In the genomic region with DNA sequence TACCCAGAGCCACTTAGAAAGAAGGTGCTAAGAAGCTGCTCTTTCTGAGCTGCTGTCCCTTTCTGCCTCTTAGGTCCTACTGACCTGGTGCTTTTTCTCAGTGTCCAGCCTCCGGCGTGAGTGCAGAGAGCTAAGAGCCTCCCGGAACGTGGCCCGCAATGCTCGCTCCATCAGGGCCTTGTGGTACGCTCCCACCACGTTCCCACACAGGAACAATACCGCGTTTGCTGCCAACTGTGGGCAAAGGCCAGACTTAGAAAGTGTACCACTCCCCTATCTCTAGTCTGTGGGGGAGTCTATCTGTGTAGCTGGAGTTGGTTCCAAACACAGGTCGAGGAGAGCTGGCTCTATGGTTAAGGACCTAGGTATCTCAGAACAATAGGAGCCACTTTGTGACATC, we compare ENCODE assay signal across 7 mouse cellular contexts. TPM values are rescaled to one million over a fixed set of nuclear protein-coding genes. Genes with fewer than 3 reads are reported as not detected.
DNase-seq lines count a peak whose midpoint lies in the region.

No protein-coding gene starts in this region.

- DNase-seq in gastrocnemius, postnatal 25 days = peak; percentile 3
- DNase-seq in gastrocnemius, adult 18-20 months (ENCODE audit: low spot score) = no peak
- peak; percentile 2 to 10 for DNase-seq in layer of hippocampus, postnatal 10 days (ENCODE audit: low spot score in 2 of 2)
- DNase-seq in layer of hippocampus, postnatal 36 days = no peak
- DNase-seq in urinary bladder, postnatal 14 days (ENCODE audit: low spot score) = peak; percentile 2
- no peak for DNase-seq in urinary bladder, adult 18-20 months (ENCODE audit: low spot score in 2 of 2)
- DNase-seq in embryo, embryonic 10.5 days (ENCODE audit: low spot score) = no peak

RNA-seq across cellular contexts. Expression of a gene that starts 3.2 kb away (rescaled TPM):
- total RNA-seq in gastrocnemius, postnatal 25 days (2021) = 1 to 10 TPM; 6.4 to 6.5 TPM
- total RNA-seq in gastrocnemius, adult 18-20 months (2021) = 1 to 10 TPM; 3.8 to 9.1 TPM
- total RNA-seq in layer of hippocampus, postnatal 10 days (2021) = 1 to 10 TPM; 6.7 to 9.0 TPM
- total RNA-seq in layer of hippocampus, postnatal 36 days (2021) = 1 to 10 TPM; 2.5 to 3.2 TPM

RNA-seq across cellular contexts. Expression of a gene that starts 7.9 kb away (rescaled TPM):
- 1 to 10 TPM; 1.3 to 1.7 TPM for total RNA-seq in gastrocnemius, postnatal 25 days (2021)
- 1 to 10 TPM; 1.6 to 2.5 TPM for total RNA-seq in gastrocnemius, adult 18-20 months (2021)
- total RNA-seq in layer of hippocampus, postnatal 10 days (2021) = 1 to 10 TPM in 1 of 2 experiments, under 1 TPM in 1; 0.78 to 2.2 TPM
- 1 to 10 TPM; 1.1 to 1.9 TPM for total RNA-seq in layer of hippocampus, postnatal 36 days (2021)

RNA-seq across cellular contexts. Expression of a gene that starts 15.0 kb away (rescaled TPM):
- not detected for total RNA-seq in gastrocnemius, postnatal 25 days (2021)
- total RNA-seq in gastrocnemius, adult 18-20 months (2021) = under 1 TPM; 0.16 to 0.17 TPM
- total RNA-seq in layer of hippocampus, postnatal 10 days (2021) = under 1 TPM; 0.62 to 0.69 TPM
- total RNA-seq in layer of hippocampus, postnatal 36 days (2021) = not detected

RNA-seq across cellular contexts. Expression of a gene that starts 19.5 kb away (rescaled TPM):
- total RNA-seq in gastrocnemius, postnatal 25 days (2021) = under 1 TPM in 1 of 2 experiments, not detected in 1; 0.10 TPM
- total RNA-seq in gastrocnemius, adult 18-20 months (2021) = not detected
- under 1 TPM; 0.45 to 0.64 TPM for total RNA-seq in layer of hippocampus, postnatal 10 days (2021)
- under 1 TPM; 0.10 to 0.20 TPM for total RNA-seq in layer of hippocampus, postnatal 36 days (2021)

RNA-seq across cellular contexts. Expression of a gene that starts 22.5 kb away (rescaled TPM):
- total RNA-seq in gastrocnemius, postnatal 25 days (2021) = not detected
- total RNA-seq in gastrocnemius, adult 18-20 months (2021) = not detected
- total RNA-seq in layer of hippocampus, postnatal 10 days (2021) = under 1 TPM; 0.47 to 0.89 TPM
- 1 to 10 TPM; 1.2 to 1.6 TPM for total RNA-seq in layer of hippocampus, postnatal 36 days (2021)

Comparison
In these comparisons a context has a peak if more than half of its experiments do, and no peak if none do; other contexts are left out.
1. DNase-seq: peak in gastrocnemius, postnatal 25 days (single experiment), layer of hippocampus, postnatal 10 days (2 of 2) and urinary bladder, postnatal 14 days (single experiment); none in gastrocnemius, adult 18-20 months (single experiment), layer of hippocampus, postnatal 36 days (0 of 2), urinary bladder, adult 18-20 months (0 of 2) and embryo, embryonic 10.5 days (single experiment).